Comparison of ENCODE assay signal across 13 mouse cellular contexts in the genomic region with DNA sequence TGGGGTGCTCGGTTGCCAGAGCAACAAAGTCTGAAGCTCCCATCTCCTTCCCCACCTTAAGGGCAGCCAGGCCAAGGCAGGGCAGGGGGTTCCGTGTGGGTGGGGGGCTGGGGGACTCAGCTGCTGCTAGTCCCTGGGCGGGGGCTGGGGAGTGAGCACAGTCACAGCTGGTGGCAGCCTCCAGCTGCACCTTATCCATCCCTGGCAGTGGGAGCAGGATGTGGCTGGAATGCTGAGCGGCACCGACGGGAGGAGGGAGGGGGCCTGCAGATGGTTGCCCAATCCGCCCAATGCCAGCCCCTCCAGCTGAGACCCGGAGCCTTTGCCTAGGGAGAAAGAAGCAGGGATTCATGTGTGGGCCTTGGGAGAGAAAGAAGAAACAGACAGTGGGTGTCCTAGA. TPM values are rescaled to one million over a fixed set of nuclear protein-coding genes. Genes with fewer than 3 reads are reported as not detected.
DNase-seq lines count a peak whose midpoint lies in the region; ATAC-seq lines count a peak whose summit lies in the region.
"Had no signal": no experiment of that assay in that cellular context is flagged by ENCODE, and none has a peak within 500 bp of the region (broad histone marks: within the 10 kb centered on the region; RNA-seq: fewer than 3 reads in every experiment).

No protein-coding gene starts in this region.

- no peaks in the 10 kb centered on the region for H3K27me3 ChIP-seq in hindbrain, embryonic 16.5 days (replicated peaks; ENCODE audit: control insufficient read depth, insufficient read depth, low read length)

- H3K27ac ChIP-seq in hindbrain, embryonic 16.5 days (ENCODE audit: low read depth, low read length): peak overlapping the region; percentile 62
- H3K27ac ChIP-seq: intestine, embryonic 15.5 days; liver, embryonic 15.5 days had no signal

- H3K4me2 ChIP-seq in hindbrain, embryonic 16.5 days (ENCODE audit: low read length): peak overlapping the region; percentile 43
- H3K4me2 ChIP-seq: intestine, embryonic 15.5 days; liver, embryonic 15.5 days had no signal

- H3K4me3 ChIP-seq in hindbrain, embryonic 16.5 days (ENCODE audit: low read length): peak overlapping the region; percentile 4; the same call in 1 of the 2 replicates
- H3K4me3 ChIP-seq: intestine, embryonic 15.5 days; liver, embryonic 15.5 days; myocyte had no signal

- no peaks in the 10 kb centered on the region for H3K9me3 ChIP-seq in hindbrain, embryonic 16.5 days (ENCODE audit: control insufficient read depth, low read length)
- H3K9me3 ChIP-seq: intestine, embryonic 15.5 days; liver, embryonic 15.5 days had no signal

- peaks cover 44% of the 10 kb centered on the region for H3K4me1 ChIP-seq in hindbrain, embryonic 16.5 days (ENCODE audit: control insufficient read depth, insufficient read depth, low read depth, low read length)

- WGBS in hindbrain, embryonic 16.5 days: 12% methylated on average over 8 of the region's 8 CpGs

- no peaks in the 10 kb centered on the region for H3K36me3 ChIP-seq in hindbrain, embryonic 16.5 days (ENCODE audit: control insufficient read depth, insufficient read depth, low read length)
- H3K36me3 ChIP-seq: intestine, embryonic 15.5 days; liver, embryonic 15.5 days had no signal

- peak; percentile 44 for DNase-seq in cerebellum, adult 9-10 months
- no peak for DNase-seq in cerebellum, adult 11-12 months
- peak; percentile 27 for DNase-seq in retina, embryonic 14.5 days (ENCODE audit: low spot score)
- DNase-seq in retina, postnatal 1 day: no peak
- DNase-seq in right cerebral cortex, postnatal 4 days: peak; percentile 35
- DNase-seq in gastrocnemius, postnatal 4 days (ENCODE audit: low spot score in 2 of 2): no peak
- DNase-seq in heart, adult 18-20 months: no peak
- DNase-seq: cerebellum, adult 18-20 months; layer of hippocampus, postnatal 36 days had no signal

- H3K9ac ChIP-seq in hindbrain, embryonic 16.5 days (ENCODE audit: low read depth, low read length): peak overlapping the region; percentile 50
- H3K9ac ChIP-seq: intestine, embryonic 15.5 days; liver, embryonic 15.5 days had no signal

- ATAC-seq in hindbrain, embryonic 16.5 days: peak; percentile 71
- ATAC-seq: intestine, embryonic 15.5 days had no signal

RNA-seq across cellular contexts. Expression of a gene that starts 6.9 kb away (rescaled TPM):
- polyA plus RNA-seq in hindbrain, embryonic 16.5 days (2015; fragmentation: Nextera tagmentation; extraction: Ambion mirVana): 45.1 and 59.4 TPM in 2 replicates
- total RNA-seq in gastrocnemius, postnatal 4 days (2021): 1 to 10 TPM in 1 of 2 experiments, under 1 TPM in 1; 0.91 to 1.9 TPM
- under 1 TPM in 1 of 2 experiments, not detected in 1; 0.49 TPM for total RNA-seq in heart, adult 18-20 months (2021)

RNA-seq across cellular contexts. Expression of a gene that starts 24.8 kb away (rescaled TPM):
- polyA plus RNA-seq in hindbrain, embryonic 16.5 days (2015; fragmentation: Nextera tagmentation; extraction: Ambion mirVana): 71.7 and 86.2 TPM in 2 replicates
- 10 to 100 TPM; 26.9 to 34.7 TPM for total RNA-seq in gastrocnemius, postnatal 4 days (2021)
- total RNA-seq in heart, adult 18-20 months (2021): 10 to 100 TPM; 18.6 to 19.0 TPM

RNA-seq across cellular contexts. Expression of a gene that starts 25.6 kb away (rescaled TPM):
- polyA plus RNA-seq in hindbrain, embryonic 16.5 days (2015; fragmentation: Nextera tagmentation; extraction: Ambion mirVana): 56.7 and 64.6 TPM in 2 replicates
- 10 to 100 TPM; 40.5 to 43.4 TPM for total RNA-seq in gastrocnemius, postnatal 4 days (2021)
- total RNA-seq in heart, adult 18-20 months (2021): 1 to 10 TPM in 1 of 2 experiments, under 1 TPM in 1; 0.82 to 1.6 TPM

RNA-seq across cellular contexts. Expression of a gene that starts 28.2 kb away (rescaled TPM):
- polyA plus RNA-seq in hindbrain, embryonic 16.5 days (2015; fragmentation: Nextera tagmentation; extraction: Ambion mirVana): not detected in 2 replicates
- total RNA-seq in gastrocnemius, postnatal 4 days (2021): 1 to 10 TPM; 2.5 to 2.9 TPM
- 1 to 10 TPM; 2.4 to 4.3 TPM for total RNA-seq in heart, adult 18-20 months (2021)
- polyA plus RNA-seq: intestine, embryonic 15.5 days; liver, embryonic 15.5 days; myocyte had no signal

RNA-seq across cellular contexts. Expression of a gene that starts 40.2 kb away (rescaled TPM):
- 3.1 and 4.6 TPM in 2 replicates for polyA plus RNA-seq in hindbrain, embryonic 16.5 days (2015; fragmentation: Nextera tagmentation; extraction: Ambion mirVana)
- total RNA-seq in gastrocnemius, postnatal 4 days (2021): 100 to 1,000 TPM; 201 to 212 TPM
- 100 to 1,000 TPM in 1 of 2 experiments, 10 to 100 TPM in 1; 53.9 to 160 TPM for total RNA-seq in heart, adult 18-20 months (2021)

Comparison
In these comparisons a context has a peak if more than half of its experiments do, and no peak if none do; other contexts are left out.
1. DNase-seq: peak in cerebellum, adult 9-10 months (single experiment), retina, embryonic 14.5 days (single experiment) and right cerebral cortex, postnatal 4 days (single experiment); none in cerebellum, adult 11-12 months (single experiment), retina, postnatal 1 day (single experiment), gastrocnemius, postnatal 4 days (0 of 2) and heart, adult 18-20 months (0 of 2).
2. RNA of a gene that starts 25.6 kb away (total RNA-seq): 40.5 to 43.4 TPM in gastrocnemius, postnatal 4 days; 0.82 to 1.6 TPM in heart, adult 18-20 months; every median in the first group is over 10 times any median in the second.